Mouse (Mus musculus) frontal cortex, postnatal 10 days (tissue): Measurements from ENCODE around the gene Ryr1.
"Not testable (repeated sequence)": the region's sequence is repeated elsewhere in the genome, so short reads cannot be mapped to it uniquely, and the experiment has no call there.

Experiments
- DNase-seq, 2 experiments: peaks; one replicate each; pipeline ENCODE4 v3.0.0; 2022; ENCODE audit warnings: low spot score in 2 of 2, mixed read lengths in 1 of 2

Gene Ryr1

GRCm38 (mm10) chr7:29146625-29147367 lies 21.8 kb upstream of the Ryr1 start:
- no peak for DNase-seq

DNA sequence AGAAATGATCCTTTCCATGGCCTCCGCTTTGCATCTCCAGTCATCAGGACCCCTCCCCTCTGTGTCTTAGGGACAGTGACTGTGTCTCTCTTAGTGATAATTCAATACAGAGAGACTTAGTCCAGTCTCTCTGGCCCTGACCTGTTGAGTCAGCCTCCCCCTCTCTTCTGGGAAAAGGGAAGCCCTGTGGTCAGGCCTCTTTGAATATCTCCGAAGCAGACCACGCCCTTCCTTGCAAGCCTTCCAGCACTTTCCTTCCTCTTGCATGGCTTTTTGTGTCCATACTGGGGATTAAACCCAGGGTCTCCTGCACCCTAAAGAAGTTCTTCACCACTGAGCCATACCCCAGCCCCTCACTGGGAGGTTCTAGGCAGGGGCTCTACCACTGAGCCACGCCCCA lies 19.0 kb upstream of the Ryr1 start:
- no peak for DNase-seq

DNA sequence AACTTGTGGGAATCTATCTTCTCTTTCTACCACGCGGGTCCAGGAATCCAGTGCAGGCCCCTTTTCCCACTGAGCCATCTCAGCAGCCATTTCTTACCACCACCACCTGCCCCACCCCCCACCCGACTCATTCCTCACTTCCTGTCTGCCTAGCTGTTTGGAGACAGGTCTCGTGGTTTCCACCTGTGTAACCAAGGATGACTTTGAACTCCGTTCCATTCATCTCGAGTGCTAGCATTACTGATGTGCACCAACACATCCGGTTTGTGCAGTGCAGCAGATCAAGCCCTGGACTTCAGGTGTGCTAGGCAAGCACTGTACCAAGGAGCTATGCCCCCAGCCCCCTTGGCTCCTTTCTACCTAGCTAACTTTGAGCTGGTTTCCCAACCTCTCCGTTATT lies 16.4 kb upstream of the Ryr1 start:
- DNase-seq, result no peak

DNA sequence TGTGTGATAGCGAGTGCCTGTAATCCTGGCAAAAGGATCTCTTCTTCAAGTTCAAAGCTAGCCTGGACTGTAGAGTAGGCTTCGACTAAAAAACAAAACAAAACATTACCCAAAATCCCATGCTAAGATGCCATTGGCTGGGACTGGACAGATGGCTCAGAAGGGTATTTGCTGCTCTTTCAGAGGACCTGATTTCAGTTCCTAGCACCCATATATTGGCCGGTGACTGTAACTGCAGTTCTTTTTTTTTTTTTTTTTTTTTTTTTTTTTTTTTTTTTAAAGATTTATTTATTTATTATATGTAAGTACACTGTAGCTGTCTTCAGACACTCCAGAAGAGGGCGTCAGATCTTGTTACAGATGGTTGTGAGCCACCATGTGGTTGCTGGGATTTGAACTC lies 14.3 kb upstream of the Ryr1 start:
- not testable (repeated sequence) for DNase-seq

GRCm38 (mm10) chr7:29137429-29137828 lies 12.4 kb upstream of the Ryr1 start:
- DNase-seq, result no peak

GRCm38 (mm10) chr7:29134693-29135386 lies 9.9 kb upstream of the Ryr1 start, which contains the start of gene Rasgrp4:
Rasgrp4 (plus strand) TSS chr7:29134851.
- no peak for DNase-seq

- DNase-seq, result no peak
Measured at GRCm38 (mm10) chr7:29134230-29134629, 9.3 kb upstream of the Ryr1 start.

DNA sequence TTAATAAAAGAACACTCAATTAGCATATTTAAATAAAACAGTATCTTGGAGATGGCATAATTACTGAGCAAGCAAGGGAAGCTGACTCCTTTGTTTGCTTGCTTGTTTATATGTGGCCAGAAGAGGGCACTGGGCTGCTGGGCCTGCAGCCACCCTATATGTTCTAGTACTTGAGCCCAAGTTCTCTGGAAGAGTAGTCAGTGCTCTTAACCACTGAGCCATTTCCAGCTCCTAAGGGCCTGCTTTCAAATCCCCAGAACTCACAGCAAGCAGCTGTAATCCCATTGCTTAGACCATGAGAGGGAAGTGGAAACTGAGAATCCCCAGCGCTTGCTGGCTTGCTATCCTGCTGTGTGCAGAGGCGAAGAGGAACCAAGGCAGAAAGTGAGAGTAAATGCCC lies 3.7 kb upstream of the Ryr1 start:
- no peak for DNase-seq

DNA sequence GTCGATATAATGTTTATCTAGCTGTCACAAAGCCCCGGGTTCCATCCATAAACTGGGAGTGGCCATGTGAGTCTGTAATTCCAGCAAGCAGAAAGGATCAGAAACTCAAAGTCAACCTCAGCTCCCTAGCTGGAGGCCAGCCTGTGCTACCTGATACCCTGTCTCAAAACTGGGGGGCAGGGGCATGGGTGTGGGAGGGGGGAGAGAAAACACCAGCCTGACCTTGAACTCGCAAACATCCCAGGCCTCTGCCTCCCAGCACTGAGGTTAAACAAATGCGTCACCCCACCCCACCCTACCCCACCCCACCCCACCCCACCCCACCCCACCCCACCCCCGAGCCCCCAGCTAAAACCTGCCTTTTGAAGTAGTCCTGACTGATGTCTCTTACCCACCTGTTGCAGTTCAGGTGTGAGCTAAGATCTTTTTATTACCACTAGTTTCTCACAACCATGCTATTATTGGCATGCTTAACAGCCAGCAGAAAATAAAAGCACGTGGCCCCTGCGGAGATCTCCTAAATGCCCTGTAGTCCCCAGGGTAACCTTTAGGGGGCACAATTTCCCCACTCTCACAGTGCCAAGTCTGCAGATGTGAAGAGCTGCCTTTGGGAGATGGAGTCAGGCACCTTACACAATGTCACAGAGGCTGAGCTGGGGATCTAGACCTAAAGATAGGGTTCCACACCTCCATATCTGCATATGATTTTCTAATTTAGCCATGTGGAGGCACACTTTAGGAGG lies 1.4 kb upstream of the Ryr1 start:
- peak in 1 of 2 experiments; percentile 23 for DNase-seq

DNA sequence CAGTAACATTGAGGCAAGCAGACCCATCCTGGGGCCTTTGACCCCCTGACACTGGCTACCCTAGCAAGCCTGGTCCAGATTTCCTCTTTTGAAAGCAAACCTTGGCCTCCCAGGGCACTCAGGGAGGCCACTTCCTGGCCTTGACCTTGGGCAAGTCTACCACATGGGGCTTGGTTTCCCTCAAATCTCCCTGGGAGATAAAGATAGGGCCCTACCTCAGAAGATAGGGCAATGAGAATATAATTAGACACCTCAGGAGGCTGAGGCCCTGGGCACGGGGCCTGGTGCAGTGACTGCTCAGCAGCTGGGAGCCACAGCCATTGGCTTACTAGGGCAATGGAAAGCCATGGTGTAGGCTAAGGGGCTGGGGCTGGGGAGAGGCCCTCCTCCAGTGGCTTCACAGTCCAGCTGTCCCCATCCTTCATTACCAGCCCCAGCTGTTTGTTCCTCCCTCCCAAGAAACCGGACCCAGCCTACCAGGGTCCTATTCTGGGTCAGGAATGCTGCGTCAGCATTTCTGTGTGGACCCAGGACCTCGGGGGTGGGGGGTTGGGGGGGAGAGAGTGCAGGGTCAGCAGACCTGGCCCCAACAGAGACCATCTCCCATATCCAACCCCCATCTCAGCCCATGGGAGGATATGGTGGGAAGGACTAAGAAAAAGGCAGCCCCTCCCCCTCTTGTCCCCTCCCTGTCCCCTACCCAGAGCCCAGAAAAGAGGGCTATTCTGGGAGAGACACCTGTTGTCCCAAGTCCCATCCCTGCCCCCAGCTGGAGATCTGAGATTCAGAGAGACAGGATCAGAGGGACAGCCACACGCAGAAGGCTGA lies 1.2 kb downstream of the Ryr1 start:
- no peak for DNase-seq

DNA sequence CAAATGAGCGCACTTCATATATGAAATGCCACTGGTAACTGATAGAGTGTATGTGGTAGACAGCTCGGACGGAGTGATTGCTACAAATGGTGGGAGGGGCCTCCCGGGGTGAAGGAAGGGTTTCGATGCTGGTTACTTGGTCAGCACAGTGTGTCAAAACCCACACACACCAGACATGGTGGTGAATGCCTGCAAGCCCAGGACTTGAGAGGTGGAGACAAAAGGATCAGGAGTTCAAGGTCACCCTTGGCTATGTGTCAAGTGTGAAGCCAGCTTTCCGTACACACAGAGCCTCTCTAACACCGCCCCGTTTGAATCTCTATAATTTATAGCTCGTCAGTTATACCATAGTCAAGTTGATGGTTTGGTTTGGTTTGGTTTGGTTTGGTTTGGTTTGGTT lies 2.2 kb downstream of the Ryr1 start:
- DNase-seq, result no peak

DNA sequence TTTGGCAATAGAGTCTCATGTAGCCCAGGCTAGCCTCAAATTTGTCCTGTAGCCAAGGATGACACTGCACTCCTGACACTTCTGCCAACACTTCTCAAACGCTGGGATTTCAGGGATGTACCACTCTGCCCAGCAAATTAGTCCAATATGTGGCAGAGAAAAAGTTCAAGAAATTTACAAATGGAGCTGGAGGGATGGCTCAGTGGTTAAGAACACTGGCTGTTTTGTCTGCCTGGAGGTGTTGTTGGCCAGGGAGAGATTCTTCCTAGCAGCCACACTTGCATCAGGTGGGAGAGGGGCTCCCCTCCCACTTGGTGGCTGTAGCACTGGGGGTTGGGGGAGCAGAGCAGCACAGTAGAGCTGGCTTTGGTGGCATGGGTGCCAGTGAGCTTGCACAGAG lies 5.5 kb downstream of the Ryr1 start:
- no peak for DNase-seq

DNA sequence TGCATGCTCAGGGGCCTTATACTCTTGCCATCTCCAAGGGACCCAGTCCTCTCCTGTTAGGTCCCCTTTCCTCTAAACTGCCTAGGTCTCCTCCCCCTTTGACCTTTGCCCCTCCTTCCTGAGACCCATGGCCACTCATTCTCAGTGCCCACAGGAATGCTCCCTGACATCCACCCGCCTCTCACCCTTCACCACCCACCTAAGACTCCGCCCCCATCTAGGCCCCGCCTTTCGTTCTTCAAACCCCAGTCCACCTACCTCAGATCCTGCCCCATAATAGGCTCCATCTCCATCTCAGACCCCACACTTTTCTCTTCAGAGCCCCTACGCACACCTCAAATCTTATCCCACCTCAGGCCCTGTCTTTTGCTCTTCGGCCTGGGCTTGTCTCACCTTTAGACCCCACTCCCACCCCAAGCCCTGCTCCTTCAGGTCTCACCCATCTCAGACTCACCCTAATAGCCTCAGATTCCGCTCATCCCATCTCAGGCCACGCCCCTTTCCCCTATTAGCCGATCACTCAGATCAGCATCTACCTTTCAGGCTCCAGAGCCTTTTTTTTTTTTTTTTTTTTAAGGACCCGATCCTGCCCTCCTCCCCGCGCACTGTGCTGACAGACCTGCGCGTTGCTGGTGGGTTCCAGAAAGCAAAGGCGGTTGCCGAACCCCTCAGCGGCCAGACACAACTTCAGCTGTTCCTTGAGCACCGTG lies 6.7 kb downstream of the Ryr1 start:
- DNase-seq, result no peak

DNA sequence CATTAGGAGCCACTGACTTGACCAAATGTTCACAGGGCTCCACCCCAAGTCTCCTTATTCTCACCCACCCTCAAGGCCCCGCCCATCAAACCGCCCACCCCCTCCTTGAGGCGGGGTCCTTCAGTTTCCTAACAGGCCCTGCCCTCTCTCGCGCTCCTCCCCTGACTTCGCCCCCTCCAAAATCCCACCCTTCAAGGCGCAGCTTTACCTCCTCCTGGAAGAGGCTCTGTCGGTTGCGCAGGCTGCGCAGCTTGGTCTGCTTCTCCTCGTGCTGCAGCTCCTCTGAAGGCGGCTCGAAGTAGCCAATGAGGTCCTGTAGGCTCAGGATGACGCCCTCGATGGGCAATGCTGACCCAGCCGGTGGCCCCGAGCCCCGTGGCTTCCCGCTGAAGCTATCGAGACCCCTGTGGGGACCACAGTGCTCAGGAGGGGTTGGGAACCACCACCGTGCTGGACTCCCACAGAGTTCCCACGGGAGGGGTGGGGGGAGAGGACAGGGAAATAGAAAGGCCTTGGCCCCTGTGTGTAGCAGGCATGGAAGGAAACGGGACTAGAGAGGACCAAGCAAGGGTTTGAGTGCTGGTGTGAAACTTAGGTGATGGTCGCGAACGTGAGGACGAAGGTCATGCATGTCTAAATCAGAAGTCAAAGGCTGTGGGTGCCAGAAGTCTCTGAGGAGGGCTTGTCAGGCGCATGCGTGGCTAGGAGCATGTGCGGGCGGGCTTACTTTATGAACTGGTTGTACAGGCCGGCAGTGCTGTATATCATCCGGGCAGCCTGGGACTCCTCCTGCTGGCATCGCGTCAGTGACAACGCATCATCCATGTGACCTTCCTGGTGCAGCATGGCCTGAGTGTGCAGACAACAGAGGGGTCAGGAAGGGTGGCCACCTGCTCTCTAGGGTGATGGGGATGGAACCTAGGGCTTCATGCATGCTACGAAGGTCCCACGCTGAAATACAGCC lies 15.7 kb downstream of the Ryr1 start:
- DNase-seq, result peak in 1 of 2 experiments; percentile 46

GRCm38 (mm10) chr7:29101286-29102017 lies 23.5 kb downstream of the Ryr1 start:
- DNase-seq, result no peak

DNA sequence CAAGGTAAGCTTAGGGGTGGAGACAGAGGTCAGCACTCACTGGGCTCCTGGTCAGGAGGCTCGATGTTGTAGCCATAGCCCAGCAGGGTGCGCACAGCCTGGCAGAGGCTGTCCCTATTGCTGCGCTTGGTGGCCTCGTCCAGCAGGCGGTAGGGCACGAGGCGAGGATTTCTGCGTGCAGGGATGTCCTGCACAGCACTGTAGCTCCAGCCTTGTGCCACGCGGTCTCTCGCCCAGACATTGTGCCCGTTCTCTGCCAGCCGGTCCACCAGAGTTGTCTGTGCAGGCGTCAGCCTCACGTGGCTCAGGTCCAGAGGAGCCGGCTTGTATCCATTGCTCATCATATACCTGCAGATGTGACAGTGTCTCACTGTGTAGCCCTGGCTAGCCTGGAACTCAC lies 27.8 kb downstream of the Ryr1 start:
- no peak for DNase-seq

- no peak for DNase-seq
Measured at GRCm38 (mm10) chr7:29088817-29089216, 36.2 kb downstream of the Ryr1 start.

GRCm38 (mm10) chr7:29086902-29087301 lies 38.1 kb downstream of the Ryr1 start:
- DNase-seq, result no peak

DNA sequence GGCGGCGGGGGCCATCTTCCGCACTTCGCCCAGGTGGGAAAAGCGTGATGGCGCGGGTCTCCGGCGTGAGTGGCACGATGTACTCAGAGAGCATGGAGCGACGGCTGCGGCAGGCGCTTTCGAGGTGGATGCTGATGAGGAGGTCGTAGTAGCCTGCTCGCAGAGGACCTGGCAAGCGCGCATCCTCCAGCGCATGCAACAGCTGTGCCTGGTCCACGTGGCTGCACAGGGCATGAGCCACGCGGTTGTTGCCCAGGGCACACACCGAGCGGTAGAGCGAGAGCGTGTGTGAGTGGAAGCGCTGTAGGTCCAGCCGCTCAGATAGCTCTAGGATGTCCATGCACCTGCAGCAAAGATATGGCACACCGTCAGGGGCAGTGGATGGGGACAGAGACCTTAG lies 39.0 kb downstream of the Ryr1 start:
- no peak for DNase-seq
